Mouse (Mus musculus): ENCODE results near the gene Arhgap31. TPM values are rescaled to one million over a fixed set of nuclear protein-coding genes. Genes with fewer than 3 reads are reported as not detected.

Arhgap31 gene
- polyA plus RNA-seq, 2 experiments: 0.88 to 1.4 TPM

DNA sequence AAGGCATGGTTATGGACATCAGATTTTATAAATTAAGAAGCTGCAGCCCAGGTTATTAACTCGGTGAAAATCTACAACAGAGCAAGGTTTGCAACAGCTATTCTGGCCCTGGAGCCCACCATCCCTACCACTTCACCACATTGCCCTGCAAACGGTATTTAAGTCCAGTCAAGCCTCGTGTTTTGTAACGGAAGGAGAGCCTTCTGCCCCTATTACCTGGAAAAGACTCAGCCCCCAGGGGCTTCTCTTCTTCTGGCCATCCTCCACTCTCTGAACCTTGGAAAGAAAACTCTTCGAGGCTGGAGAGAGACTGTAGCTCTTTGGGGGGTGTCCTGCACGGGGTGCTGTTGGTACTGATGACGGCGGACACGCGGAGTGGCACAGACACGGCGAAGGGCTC lies 104.4 kb downstream of the Arhgap31 start:
- Histone ChIP-seq H3K4me2 (ENCODE audit: low read depth) (no peak overlapping the region), H3K36me3 (replicated peaks; ENCODE audit: control insufficient read depth, insufficient read depth, low read depth) (no peaks in the 10 kb centered on the region), H3K9ac (replicated peaks) (no peak overlapping the region), H3K9me3 (ENCODE audit: control insufficient read depth, low read length) (no peaks in the 10 kb centered on the region), H3K27ac (no peak overlapping the region), H3K4me1 (replicated peaks; ENCODE audit: control insufficient read depth in 2 of 2, insufficient read depth in 2 of 2, low read length in 1 of 2) (no peaks in the 10 kb centered on the region), H3K4me3 (ENCODE audit: insufficient read depth in 1 of 2, low read depth in 2 of 2, low read length in 2 of 2) (no peak overlapping the region), H3K27me3 (ENCODE audit: control insufficient read depth, insufficient read depth, low read length) (no peaks in the 10 kb centered on the region)
- ATAC-seq (ENCODE audit: insufficient read depth) (no peak), DNase-seq (ENCODE audit: low read depth in 3 of 3, low spot score in 3 of 3) (no peak)
- TF ChIP-seq EP300 (IDR thresholded peaks at IDR 0.05; ENCODE audit: low read depth) (no peak), CTCF (IDR thresholded peaks at IDR 0.05; ENCODE audit: low read depth) (no peak)
- 69% methylated on average over 12 of the region's 12 CpGs for WGBS (ENCODE audit: insufficient replicate concordance)

DNA sequence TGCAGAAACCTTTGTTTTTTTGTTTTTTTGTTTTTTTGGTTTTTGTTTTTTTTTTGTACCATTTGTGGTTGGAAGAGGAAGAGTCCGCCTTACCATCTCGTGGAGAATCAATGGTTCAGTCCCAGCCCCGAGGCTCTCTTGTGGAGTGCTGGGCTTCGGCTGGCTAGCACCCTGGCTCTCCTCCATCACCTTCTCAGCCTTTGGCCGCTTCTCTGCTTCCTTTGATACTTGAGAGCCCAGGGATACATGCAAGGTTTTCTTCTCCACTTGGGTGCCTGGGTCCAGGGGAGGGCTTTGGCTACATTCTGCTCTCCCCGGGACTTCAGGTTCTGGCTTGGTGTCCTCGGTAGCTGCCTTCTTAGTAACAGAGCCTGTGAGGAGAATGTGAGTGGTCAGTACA lies 106.6 kb downstream of the Arhgap31 start:
- no peaks in the 10 kb centered on the region for H3K36me3 ChIP-seq (replicated peaks; ENCODE audit: control insufficient read depth, insufficient read depth, low read depth)
- no peak overlapping the region for H3K27ac ChIP-seq
- no peaks in the 10 kb centered on the region for H3K4me1 ChIP-seq (replicated peaks; ENCODE audit: control insufficient read depth in 2 of 2, insufficient read depth in 2 of 2, low read length in 1 of 2)
- 56% methylated on average over 7 of the region's 7 CpGs for WGBS (ENCODE audit: insufficient replicate concordance)
- no peak overlapping the region for H3K4me3 ChIP-seq (ENCODE audit: insufficient read depth in 1 of 2, low read depth in 2 of 2, low read length in 2 of 2)
- H3K9me3 ChIP-seq (ENCODE audit: control insufficient read depth, low read length): no peaks in the 10 kb centered on the region
- H3K27me3 ChIP-seq (ENCODE audit: control insufficient read depth, insufficient read depth, low read length): no peaks in the 10 kb centered on the region
- DNase-seq (ENCODE audit: low read depth in 3 of 3, low spot score in 3 of 3): no peak
- H3K4me2 ChIP-seq (ENCODE audit: low read depth): no peak overlapping the region
- no peak for ATAC-seq (ENCODE audit: insufficient read depth)
- no peak for TF ChIP-seq CTCF (IDR thresholded peaks at IDR 0.05; ENCODE audit: low read depth)
- no peak for TF ChIP-seq EP300 (IDR thresholded peaks at IDR 0.05; ENCODE audit: low read depth)
- H3K9ac ChIP-seq (replicated peaks): no peak overlapping the region

DNA sequence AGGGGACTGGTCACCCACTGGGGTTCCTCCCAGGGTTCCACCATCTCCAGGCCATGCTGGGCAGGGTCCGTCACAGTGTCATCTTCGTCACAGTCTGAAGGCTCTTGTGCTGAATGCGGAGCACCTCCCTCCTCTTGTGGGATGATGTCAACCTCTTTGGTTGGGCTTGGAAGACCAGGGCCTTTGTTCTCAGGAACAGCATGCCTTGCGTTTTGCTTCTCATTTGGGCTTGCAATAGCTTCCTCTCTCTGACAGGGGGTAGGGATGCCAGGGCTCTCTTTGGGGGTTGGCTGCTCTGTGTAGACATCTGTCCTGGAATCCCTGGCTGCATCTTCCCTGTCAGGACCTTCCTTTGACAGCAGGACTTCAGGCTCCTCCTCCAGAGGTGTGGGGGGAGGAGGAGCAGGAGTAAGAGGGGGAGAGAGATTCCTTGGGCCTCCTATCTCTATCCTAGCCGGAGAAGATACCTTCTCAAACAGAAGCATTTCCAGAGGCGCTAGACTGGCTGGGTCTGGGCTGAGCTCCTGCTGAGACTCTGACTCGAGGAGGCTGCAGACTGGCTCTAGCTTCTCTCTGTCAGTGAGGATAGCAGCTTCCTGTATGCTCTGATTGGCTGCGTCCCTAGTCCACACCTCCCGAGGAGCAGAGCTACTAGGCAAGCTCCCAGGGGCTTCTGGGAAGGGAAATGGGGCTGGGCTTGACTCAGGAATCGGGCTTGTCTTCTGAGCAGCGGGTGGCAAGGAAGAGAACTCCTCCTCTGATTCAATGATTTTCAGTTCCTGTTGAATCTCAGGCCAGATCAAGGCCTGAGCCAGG lies 109.9 kb downstream of the Arhgap31 start:
- Histone ChIP-seq H3K9me3 (ENCODE audit: control insufficient read depth, low read length) (no peaks in the 10 kb centered on the region), H3K4me1 (replicated peaks; ENCODE audit: control insufficient read depth in 2 of 2, insufficient read depth in 2 of 2, low read length in 1 of 2) (no peaks in the 10 kb centered on the region), H3K4me2 (ENCODE audit: low read depth) (no peak overlapping the region), H3K36me3 (replicated peaks; ENCODE audit: control insufficient read depth, insufficient read depth, low read depth) (no peaks in the 10 kb centered on the region), H3K27ac (no peak overlapping the region), H3K9ac (replicated peaks) (no peak overlapping the region), H3K27me3 (ENCODE audit: control insufficient read depth, insufficient read depth, low read length) (no peaks in the 10 kb centered on the region), H3K4me3 (ENCODE audit: insufficient read depth in 1 of 2, low read depth in 2 of 2, low read length in 2 of 2) (no peak overlapping the region)
- TF ChIP-seq CTCF (IDR thresholded peaks at IDR 0.05; ENCODE audit: low read depth) (no peak), EP300 (IDR thresholded peaks at IDR 0.05; ENCODE audit: low read depth) (no peak)
- no peak for ATAC-seq (ENCODE audit: insufficient read depth)
- no peak for DNase-seq (ENCODE audit: low read depth in 3 of 3, low spot score in 3 of 3)
- WGBS (ENCODE audit: insufficient replicate concordance): 46% methylated on average over 11 of the region's 11 CpGs

DNA sequence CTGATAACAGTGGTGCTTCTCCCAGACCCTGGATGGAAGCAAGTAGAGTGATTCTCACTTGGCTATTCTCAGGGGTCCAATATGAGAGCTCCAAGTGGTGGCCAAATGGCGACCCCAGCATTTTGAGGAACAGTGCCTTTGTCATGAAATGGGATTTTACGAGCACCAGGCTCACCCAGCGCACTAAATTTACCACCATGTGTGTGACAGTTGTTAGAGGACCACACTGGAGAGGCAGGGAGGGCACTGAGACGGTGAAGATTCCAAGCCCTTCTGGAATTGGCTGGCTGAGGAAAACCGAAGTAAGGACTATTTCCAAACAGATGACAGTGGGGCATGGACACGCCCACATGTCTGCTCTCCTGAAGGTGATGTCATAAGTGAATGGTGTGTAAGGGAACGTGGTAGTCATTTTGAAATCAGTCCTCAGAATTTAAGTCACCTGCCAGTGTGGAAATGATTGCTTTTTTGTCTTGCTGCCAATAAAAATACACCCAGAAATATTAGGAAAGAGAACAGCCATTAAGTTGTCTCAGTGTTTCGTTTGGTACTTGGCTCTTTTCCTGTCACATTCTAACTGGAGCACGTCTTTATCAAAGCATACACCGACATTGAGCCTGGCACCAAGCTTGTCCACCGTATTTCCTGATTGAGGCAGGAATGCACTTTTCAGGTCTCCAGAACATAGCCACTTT lies 113.9 kb downstream of the Arhgap31 start:
- WGBS (ENCODE audit: insufficient replicate concordance): 58% methylated on average over 11 of the region's 11 CpGs
- H3K36me3 ChIP-seq (replicated peaks; ENCODE audit: control insufficient read depth, insufficient read depth, low read depth): no peaks in the 10 kb centered on the region; the same call in 1 of the 2 replicates
- H3K9me3 ChIP-seq (ENCODE audit: control insufficient read depth, low read length): no peaks in the 10 kb centered on the region
- no peaks in the 10 kb centered on the region for H3K4me1 ChIP-seq (replicated peaks; ENCODE audit: control insufficient read depth in 2 of 2, insufficient read depth in 2 of 2, low read length in 1 of 2)
- H3K4me3 ChIP-seq (ENCODE audit: insufficient read depth in 1 of 2, low read depth in 2 of 2, low read length in 2 of 2): no peak overlapping the region
- no peaks in the 10 kb centered on the region for H3K27me3 ChIP-seq (ENCODE audit: control insufficient read depth, insufficient read depth, low read length)
- TF ChIP-seq CTCF (IDR thresholded peaks at IDR 0.05; ENCODE audit: low read depth) (no peak), EP300 (IDR thresholded peaks at IDR 0.05; ENCODE audit: low read depth) (no peak)
- H3K4me2 ChIP-seq (ENCODE audit: low read depth): no peak overlapping the region
- ATAC-seq (ENCODE audit: insufficient read depth) (no peak), DNase-seq (ENCODE audit: low read depth in 3 of 3, low spot score in 3 of 3) (no peak)
- no peak overlapping the region for H3K9ac ChIP-seq (replicated peaks)
- no peak overlapping the region for H3K27ac ChIP-seq

DNA sequence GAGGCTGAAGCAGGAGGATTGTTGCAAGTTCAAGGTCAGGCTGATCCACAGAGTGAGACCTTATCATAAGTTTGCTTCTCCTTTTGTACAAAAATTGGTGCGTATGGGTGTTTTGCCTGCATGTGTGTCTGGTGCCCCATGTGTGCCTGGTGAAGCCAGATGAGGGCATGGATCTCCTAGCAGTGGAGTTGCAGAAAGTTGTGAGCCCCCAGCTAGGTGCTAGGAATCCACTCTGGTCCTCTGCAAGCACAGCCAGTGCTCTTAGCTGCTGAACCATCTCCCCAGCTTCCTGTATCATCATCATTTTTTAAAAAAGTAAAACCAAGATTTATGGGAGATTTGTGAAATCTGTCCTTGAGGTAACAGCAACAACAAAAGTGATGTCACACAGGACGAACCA lies 116.4 kb downstream of the Arhgap31 start:
- ATAC-seq (ENCODE audit: insufficient read depth): no peak
- 68% methylated on average over 2 of the region's 2 CpGs for WGBS (ENCODE audit: insufficient replicate concordance)

More for the DNA sequence above, 116.4 kb downstream of the Arhgap31 start:
- Histone ChIP-seq H3K4me1 (replicated peaks; ENCODE audit: control insufficient read depth in 2 of 2, insufficient read depth in 2 of 2, low read length in 1 of 2) (no peaks in the 10 kb centered on the region), H3K4me3 (ENCODE audit: insufficient read depth in 1 of 2, low read depth in 2 of 2, low read length in 2 of 2) (no peak overlapping the region), H3K27ac (no peak overlapping the region), H3K4me2 (ENCODE audit: low read depth) (no peak overlapping the region), H3K9me3 (ENCODE audit: control insufficient read depth, low read length) (no peaks in the 10 kb centered on the region), H3K27me3 (ENCODE audit: control insufficient read depth, insufficient read depth, low read length) (no peaks in the 10 kb centered on the region), H3K9ac (replicated peaks) (no peak overlapping the region), H3K36me3 (replicated peaks; ENCODE audit: control insufficient read depth, insufficient read depth, low read depth) (no peaks in the 10 kb centered on the region; the same call in 1 of the 2 replicates)
- DNase-seq (ENCODE audit: low read depth in 3 of 3, low spot score in 3 of 3): no peak
- TF ChIP-seq CTCF (IDR thresholded peaks at IDR 0.05; ENCODE audit: low read depth) (no peak), EP300 (IDR thresholded peaks at IDR 0.05; ENCODE audit: low read depth) (no peak)
